Mouse (Mus musculus) mouse embryonic stem cell (cell line): Measurements from ENCODE around the gene Lhx8.

Source experiments
- in situ Hi-C, 2 experiments: fragments of 300-500 bp; cut with MboI; formaldehyde crosslinking; loops; 1 replicate in 1 of 2; 3 replicates in 1 of 2; pipeline ENCODE4 v1.14.3; 2019 to 2020; ENCODE audit warnings: low sequenced_read_pairs in 2 of 2, low pct_unique_long_range_greater_than_20kb in 1 of 2, mixed read lengths in 1 of 2; ENCODE audit not compliant: unreplicated experiment in 1 of 2

Lhx8 gene

DNA sequence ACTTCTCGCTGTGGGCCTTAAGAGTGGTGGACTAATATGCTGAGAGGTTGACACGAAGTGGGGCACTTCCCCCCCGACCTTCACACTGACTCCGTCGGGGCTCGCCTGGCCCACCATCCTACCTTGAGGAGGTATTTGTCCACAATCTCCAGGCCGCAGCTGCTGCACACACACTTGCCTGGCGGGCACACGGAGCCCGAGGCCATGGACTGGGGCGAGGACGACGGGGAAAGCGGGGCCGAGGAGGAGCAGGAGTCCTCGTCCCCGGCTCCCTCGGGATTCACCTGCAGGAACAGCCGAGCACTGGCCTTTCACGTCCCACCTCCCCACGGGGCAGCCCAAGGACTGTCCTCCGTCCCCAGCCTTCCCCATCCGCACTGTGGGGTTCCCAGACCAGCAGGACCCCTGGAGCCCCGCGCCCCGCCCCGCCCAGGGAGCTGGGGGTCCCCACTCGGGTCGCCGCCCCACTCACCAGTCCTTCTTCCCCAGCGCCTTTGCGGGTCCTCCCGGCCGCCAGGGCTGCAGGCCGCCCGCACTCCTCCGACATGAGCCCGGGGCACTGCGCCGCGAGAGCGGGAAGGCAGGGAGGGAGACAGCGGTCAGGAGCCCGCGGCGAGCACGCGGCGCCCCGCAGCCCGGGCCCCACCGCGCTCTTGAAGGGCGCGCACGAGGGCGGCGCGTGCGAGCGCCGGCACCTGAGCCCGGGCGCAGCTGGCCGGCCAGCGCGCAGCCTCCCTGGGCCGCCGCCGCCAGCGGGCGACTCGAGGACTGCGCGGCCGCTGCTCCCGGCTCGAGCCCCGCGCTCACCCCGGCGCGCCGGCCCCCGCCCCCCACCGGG, 2.4 kb downstream of the Lhx8 start:
- in situ Hi-C loops: no loop called here

DNA sequence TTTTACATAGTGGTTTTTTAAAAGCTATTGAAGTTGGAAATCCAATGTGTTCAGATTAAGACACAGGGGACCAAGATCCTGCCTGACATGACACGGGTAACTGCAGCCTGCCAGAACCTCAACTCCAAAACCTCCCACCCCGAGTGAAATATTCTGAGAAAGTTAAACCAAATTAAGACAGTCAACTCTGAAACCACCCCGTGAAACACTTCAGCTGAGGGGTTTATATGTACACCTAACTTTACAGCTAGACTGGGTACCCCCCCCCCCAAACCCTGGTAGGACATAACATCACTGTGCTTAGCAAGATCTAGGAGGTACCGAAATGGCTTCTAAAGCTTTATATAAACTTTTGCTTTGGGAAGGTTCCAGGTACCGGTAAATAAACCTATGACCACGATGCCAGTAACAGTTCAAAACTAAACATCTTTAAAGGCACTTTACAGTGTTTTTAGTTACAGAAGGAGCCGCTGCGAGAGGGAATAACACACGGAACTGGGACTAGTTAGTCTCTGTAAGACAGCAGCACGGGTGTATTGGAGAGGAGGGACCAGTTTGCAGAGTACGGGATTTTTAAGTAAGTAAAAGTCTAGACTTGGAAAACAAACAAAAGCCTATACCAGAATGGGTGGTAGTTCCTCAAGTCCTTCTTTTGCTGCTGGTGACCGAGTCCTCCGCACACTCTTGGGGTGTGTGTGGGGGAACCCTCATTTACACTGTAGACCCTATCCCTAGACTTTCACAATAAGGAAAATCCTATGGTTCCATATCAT, 3.2 kb downstream of the Lhx8 start:
- in situ Hi-C loops: no loop called here

DNA sequence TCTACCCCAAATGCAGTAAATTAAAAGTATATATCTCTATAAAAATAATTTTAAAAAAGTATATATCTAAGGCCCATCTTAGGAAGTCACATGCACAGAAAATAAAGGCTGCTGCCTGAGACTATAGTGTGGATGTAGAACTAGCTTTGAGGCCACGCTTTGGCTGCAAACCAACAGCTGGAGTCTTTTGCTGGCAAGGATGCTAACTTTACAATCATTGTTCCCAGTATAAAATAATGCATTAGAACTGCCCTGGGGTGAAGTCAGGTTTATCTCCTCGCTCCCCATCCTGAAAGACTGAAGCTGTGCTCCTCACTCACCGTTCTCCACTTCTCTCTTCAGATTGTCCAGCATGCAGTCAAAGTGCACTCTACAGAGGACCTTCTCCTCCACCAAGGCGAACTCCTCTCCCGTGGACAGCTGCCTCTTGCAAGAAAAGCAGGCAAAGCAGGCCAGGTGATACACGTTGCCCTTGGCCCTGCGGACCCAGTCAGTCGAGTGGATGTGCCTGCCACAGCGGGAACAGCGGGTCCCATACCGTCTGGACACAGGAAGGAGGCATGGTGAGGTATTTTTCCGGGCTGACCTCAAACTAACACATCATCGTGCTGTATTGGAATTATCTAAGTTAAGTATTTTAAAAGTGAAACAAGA, 8.4 kb downstream of the Lhx8 start:
- in situ Hi-C loops: loop anchor here in 1 of 2 experiments (25.0 kb wide), 1 partner anchor 240 kb away; no protein-coding TSS in a partner anchor

DNA sequence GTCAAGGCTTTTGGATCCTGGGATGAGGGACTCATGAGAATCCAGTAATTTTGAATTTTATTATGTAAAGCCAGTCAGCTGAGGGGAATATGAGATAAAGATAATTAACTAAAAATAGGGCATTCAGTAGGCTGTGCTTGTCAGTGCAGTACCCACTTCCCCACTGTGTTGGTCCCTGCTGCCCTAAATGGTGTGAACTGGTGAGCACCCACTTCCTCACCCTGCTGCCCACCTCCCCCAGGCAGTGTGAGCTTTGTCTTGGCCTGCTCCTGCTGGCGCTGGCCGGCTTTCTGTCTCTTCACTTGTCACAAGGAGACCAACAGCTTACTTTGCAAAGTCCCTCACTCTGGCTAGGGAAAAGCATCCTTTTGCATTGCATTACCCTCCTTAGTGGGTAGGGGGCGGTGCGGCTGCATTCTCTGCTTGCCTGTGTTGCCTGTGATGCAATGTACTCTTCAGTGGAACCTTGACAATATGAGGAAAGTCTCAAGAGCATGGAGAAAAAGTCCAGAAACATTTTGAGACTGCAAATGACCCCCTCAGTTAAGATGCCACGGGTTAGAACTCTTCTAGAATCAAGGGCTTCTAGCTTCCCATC, 12.7 kb downstream of the Lhx8 start:
- in situ Hi-C loops: loop anchor here (5.0 to 25.0 kb wide), 2 partner anchors 245 to 255 kb away; no protein-coding TSS in a partner anchor

DNA sequence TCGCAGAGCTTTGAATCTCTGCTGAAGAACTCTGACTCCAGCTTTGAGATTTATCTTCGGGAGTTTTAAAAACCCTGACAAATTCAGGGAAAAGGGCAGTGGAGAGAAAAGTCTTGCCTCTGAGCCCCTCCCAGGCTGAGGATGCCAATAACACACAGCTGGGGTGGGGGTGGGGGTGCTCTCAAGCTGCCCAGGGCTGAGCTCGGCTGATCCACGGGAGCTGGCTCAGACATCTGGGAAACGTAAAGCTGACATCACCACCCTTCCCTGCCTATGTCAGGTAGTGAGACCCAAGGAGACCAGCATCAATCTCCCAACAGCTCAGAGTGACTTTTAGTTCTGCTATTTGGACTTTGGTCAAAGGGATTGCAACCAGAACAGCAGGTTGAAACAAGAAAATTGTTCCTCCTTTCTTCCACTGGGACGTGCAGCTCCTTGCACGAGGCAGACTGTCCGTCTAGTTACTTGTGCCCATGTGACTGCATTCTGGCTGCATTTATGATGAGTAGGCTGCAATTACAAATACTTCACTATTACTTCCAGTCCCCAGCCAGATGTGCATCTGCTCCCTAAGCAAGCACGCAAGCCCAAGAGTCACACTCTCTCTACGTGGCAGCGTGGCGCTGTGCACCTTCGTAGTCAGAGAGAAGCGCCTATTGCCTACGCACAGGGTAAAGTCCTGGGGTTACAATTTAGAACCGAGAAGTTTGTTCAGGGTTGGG, 25.1 kb downstream of the Lhx8 start:
- in situ Hi-C loops: loop anchor here in 1 of 2 experiments (25.0 kb wide), 1 partner anchor 257 kb away; no protein-coding TSS in a partner anchor

DNA sequence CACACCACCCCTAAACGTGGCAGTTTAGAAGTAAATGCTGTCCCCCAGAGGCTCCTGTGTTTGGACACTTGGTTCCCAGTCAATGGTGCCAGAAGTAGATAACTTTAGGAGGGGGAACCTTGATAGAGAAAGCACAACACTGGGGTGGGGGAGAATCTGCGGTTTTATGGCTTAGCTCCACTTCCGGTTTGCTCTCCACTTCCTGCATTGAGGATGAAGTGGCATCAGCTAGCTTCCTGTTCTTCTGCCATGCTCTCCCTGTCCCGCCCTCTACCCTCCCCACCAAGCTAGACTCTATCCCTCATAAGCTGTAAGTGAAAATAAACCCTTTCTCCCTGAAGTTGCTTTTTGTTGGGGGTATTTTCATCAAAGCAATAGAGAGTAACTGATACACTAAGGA, 29.4 kb downstream of the Lhx8 start:
- in situ Hi-C loops: loop anchor here in 1 of 2 experiments (25.0 kb wide), 1 partner anchor 261 kb away; no protein-coding TSS in a partner anchor

DNA sequence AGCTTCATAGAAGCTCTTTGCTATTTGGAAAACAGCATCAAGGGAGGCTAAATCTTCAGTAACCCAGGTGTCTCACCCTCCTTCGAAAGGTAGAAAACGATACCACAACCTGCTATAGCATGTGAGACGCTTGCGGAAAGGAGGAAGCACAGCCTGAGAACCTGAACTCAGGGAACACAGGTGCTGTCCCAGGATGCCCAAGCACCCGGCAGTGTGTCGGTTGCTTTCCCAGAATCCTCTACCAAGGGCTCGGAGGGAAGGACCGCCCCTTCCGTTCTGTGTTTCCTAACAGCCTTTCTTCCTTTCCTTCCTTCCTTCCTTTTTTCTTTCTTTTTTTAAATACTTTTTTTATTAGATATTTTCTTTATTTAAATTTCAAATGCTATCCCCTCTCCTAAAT, 30.5 kb downstream of the Lhx8 start:
- in situ Hi-C loops: loop anchor here in 1 of 2 experiments (25.0 kb wide), 1 partner anchor 262 kb away; no protein-coding TSS in a partner anchor

DNA sequence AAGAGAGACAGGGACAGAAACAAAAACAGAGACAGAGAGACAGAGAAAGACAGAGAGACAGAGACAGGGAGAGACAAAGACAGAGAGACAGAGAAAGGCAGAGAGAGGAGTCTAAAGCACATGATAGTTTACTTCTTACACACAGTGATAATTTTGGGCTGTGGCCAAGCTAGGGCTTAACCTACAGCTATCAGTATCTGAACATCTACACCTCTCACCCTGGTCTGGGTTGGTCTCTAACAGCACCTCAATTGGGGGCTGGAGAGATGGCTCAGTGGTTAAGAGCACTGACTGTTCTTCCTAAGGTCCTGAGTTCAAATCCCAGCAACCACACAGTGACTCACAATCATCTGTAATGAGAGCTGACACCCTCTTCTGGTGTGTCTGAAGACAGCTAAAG, 32.0 kb downstream of the Lhx8 start:
- in situ Hi-C loops: no loop called here

DNA sequence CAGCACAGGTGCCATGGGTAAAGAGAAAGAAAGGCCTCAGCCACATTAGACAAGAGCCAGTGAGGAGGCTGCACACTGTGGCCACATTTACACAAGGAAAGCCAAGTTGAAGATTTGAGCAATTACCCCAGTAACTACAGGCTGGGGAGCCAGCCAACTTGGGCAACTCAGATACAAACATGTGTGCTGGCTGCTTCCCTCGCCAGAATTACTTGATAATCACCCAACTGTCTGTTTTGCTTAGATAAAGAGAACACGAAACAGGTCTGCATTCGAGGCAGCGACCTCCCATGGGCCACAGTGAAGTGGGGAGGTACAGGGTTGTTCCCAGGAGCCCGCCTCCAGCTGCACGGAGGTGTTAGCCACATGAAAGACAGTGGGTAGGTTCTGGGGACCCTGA, 33.0 kb downstream of the Lhx8 start:
- in situ Hi-C loops: no loop called here

DNA sequence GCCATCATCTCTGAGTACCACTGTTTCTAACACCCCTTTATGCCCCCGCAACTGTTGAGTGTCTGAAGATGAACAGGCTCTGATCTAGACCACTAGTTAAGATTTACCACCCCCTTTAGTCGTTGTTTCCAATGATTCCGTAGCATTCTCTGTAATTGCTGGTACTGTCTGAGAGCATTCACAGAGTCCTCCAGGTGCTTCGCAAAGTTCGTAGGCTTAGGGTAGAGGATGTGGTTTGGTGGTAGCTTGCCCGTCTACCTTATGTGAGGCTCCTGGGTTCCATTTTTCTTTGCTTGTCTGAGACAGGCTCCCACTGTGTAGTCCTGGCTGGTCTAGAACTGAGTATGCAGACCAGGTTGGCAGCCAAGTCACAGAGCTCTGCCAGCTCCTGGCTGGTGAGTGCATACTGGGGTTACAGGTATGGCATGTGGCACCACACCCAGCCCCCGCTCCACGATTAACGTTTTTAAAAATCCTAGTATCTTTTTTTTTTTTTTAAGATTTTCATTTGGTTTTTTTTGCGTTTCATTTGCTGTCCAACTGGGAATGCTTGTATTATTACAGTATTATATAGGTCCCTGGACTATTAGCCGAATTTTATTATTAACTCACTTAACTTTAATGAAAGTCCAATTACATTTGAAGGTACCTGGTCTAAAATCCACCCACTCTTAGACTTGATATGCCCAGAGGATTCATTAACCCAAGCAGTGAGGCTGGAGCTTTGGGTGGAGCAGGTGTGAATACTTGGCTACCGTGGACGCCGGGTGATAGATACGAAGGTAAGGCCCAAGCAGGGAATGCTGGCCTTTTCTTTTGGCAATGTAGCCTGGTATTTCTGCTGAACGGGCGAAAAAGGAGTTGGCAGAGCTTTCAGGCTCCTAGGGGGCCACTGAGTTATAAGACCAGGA, 35.3 kb downstream of the Lhx8 start:
- in situ Hi-C loops: no loop called here

DNA sequence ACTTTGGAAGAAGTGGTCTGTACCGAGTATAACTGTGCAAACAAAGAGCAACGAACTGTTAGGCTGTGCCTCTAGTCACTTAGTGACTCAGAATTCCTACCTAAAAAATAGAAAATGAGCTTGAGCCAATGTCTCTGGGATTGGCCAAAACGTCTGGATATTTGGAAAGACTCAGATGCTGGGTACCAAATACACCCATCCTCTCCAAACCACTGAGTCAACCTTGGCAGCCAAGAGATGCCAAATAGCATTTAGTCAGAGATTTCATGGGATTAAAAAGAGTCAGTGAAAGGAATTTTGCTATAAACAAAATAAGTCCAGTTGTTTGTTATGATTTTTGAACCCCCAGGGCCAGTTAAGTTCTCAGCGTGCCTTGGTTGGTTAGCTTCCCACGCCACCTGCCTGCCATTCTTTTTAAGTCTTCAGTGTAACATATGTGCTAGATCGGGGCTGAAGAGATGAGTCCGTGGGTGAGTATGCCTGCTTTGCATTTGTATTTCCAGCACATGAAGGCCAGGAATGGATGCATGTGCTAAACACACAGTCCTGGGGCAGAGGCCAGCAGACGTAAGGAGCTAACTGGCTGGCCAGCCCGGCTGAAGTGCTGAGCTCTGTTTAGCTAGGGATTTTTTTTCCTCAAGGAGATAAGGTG, 36.5 kb downstream of the Lhx8 start:
- in situ Hi-C loops: no loop called here

DNA sequence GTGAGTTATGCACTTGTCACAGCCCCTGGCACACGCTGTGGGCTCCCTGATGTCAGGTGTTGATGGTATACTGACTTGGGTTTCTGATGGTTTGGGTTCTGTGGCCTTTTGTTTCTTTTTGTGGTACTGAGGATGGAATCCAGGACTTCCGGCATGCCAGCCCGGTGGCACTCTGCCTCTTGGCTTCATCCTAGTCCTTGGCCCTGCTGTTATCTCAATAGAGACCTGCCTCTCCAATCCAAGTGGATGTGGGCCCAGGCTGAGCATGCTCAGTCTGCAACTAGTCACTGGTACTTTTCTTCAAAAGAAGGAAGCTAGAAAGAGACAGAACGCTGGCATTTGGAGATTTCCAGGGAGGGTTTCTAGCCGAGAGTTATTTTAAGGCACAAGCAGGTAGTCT, 38.3 kb downstream of the Lhx8 start:
- in situ Hi-C loops: no loop called here

DNA sequence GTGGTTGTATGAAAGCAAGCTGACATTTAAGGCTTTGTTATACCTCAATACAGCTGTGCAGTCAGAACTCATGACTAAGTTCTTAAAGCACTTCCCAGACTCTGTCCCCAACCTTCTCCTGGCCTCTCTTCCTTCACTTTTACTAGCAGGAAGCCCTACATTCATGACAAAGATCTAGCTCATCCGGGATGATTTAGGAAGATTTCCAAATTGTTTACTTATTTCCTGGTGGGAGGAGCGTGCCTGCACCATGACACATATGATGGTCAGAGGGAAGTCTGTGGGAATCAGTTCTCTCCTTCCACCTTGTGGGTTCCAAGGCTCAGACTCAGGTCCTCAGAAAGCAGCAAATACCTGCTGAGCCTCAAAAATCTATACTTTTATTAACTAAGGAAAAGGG, 40.1 kb downstream of the Lhx8 start:
- in situ Hi-C loops: no loop called here

DNA sequence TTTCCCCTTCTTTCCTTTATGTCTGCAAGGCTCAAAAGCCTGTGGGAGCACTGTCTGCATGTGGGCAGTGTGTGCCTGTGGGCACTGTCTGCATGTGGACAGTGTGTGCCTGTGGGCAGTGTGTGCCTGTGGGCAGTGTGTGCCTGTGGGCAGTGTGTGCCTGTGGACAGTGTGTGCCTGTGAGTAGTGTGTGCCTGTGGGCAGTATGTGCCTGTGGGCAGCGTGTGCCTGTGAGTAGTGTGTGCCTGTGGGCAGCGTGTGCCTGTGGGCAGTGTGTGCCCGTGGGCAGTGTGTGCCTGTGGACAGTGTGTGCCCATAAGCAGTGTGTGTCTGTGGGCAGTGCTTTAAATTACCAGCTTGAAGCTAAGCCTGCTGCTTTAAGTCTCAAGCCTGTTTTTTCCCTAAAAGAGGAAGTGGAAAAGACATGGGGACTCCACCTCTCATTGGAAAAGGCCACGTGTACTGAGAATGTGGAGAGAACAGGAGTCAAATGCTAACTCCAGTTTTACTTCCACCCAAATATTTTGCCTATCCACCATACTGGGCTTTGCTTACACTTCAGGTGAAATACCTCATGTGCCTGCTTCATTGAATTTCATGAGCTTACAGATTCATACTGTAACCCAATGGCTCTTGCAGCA, 41.9 kb downstream of the Lhx8 start:
- in situ Hi-C loops: no loop called here

DNA sequence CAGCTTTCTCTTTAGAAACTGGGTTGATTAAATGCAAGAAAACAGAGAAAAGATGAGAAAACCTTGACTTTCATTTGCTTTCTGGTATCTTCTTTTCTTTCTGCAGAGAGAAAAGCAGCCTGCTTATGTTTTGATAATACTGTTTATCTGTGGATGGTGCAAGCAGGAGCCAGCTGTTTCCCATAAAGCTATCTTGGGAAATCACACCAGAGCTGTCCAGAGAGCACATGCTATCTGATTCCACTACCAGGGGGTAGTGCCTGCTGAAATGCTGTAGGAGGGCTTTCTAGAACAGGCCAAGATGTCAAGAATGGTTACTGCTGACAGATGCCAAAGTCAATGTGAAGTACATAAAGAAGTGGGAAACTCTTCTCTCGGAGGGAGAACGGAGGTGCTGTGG, 43.2 kb downstream of the Lhx8 start:
- in situ Hi-C loops: no loop called here

DNA sequence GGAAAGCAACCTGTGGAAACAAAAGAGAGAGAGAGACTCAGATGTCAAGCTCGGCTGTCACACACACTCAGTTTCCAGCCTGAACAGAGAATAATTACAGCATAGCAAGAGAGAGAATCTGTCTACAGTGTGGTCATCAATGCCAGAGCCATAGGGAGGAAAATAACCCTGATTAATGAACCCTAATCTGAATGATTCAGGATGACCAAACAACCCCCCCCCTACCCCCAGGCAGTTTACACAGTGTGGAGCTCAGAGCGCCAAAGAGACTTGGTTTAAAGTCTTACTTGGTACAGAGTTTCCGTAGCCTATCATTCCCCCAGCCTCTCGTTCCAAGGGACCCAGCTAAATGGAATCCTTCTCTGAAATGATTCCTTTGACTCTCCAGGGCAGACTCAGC, 45.1 kb downstream of the Lhx8 start:
- in situ Hi-C loops: no loop called here
